Mouse (Mus musculus) olfactory bulb, adult 2 months (tissue): ENCODE data around the gene Hoxa6. TPM values are rescaled to one million over a fixed set of nuclear protein-coding genes. Genes with fewer than 3 reads are reported as not detected.

ENCODE experiments used
- H3K27ac ChIP-seq: fragments of 200-500 bp; 2 replicates; pipeline ENCODE4 v1.5.1; 2012; ENCODE audit warnings: low read depth, low read length; ENCODE audit not compliant: insufficient read depth
- H3K4me1 ChIP-seq: fragments of 200-500 bp; 2 replicates; pipeline ENCODE4 v1.6.1; 2012; ENCODE audit warnings: low read length; ENCODE audit not compliant: control insufficient read depth, insufficient read depth
- H3K4me3 ChIP-seq: fragments of 200-500 bp; 2 replicates; pipeline ENCODE4 v1.5.1; 2012; ENCODE audit warnings: mild to moderate bottlenecking, low read depth, low read length, moderate library complexity; ENCODE audit not compliant: insufficient read depth
- CTCF ChIP-seq: fragments of 200-500 bp; IDR thresholded peaks from 2 replicates; pipeline ENCODE4 v1.5.1; 2012; ENCODE audit warnings: low read depth, mild to moderate bottlenecking, low read length, moderate library complexity; ENCODE audit not compliant: insufficient read depth
- POLR2A ChIP-seq: fragments of 200-500 bp; IDR thresholded peaks from 2 replicates; pipeline ENCODE4 v1.6.1; 2012; ENCODE audit warnings: mild to moderate bottlenecking, low read depth, low read length, moderate library complexity; ENCODE audit not compliant: insufficient read depth
- WGBS: fragments of 180-500 bp; shearing (Covaris S2); methylation state at CpG from one replicate; pipeline ENCODE4 v1.1.7; 2018; 5-methylcytosine and 5-hydroxymethylcytosine counted together
- polyA plus RNA-seq: library from polyadenylated mRNA; stranded (reverse); fragments of >200 nt; gene quantifications from 2 replicates; pipeline ENCODE4 v1.2.4, GENCODE M21; 2012; ENCODE audit warnings: low replicate concordance; ENCODE audit not compliant: missing spikeins, insufficient read depth, insufficient read length

Hoxa6 gene
- polyA plus RNA-seq, 1 experiment: not detected

- Histone ChIP-seq H3K4me1 (no peaks in the 10 kb centered on the region; the same call in 1 of the 2 replicates), H3K4me3 (no peak overlapping the region), H3K27ac (no peak overlapping the region)
- 4% methylated on average over 10 of the region's 10 CpGs for WGBS
- no peak for TF ChIP-seq CTCF
- no peak for TF ChIP-seq POLR2A
Observed at GRCm38 (mm10) chr6:52194690-52195089, 13.8 kb downstream of the Hoxa6 start.

- Histone ChIP-seq H3K4me1 (no peaks in the 10 kb centered on the region; the same call in 1 of the 2 replicates), H3K4me3 (peak overlapping the region; percentile 4; the same call in 1 of the 2 replicates), H3K27ac (no peak overlapping the region)
- WGBS: 2% methylated on average over 44 of the region's 55 CpGs
- TF ChIP-seq CTCF: no peak
- no peak for TF ChIP-seq POLR2A
Observed at GRCm38 (mm10) chr6:52191860-52192550, 16.5 kb downstream of the Hoxa6 start.

- 1% methylated on average over 93 of the region's 102 CpGs for WGBS
- no peak for TF ChIP-seq CTCF
- no peak for TF ChIP-seq POLR2A
- H3K4me1 ChIP-seq: no peaks in the 10 kb centered on the region; the same call in 1 of the 2 replicates
- H3K27ac ChIP-seq: no peak within 1 kb of the TSS
- H3K4me3 ChIP-seq: peak within 1 kb of the TSS; percentile 4; the same call in 1 of the 2 replicates
Observed at GRCm38 (mm10) chr6:52190906-52191810, 17.4 kb downstream of the Hoxa6 start, which contains the start of gene Hoxa4. Gene Hoxa4, minus strand, starts transcription at chr6:52191753.

GRCm38 (mm10) chr6:52190410-52190809, 18.1 kb downstream of the Hoxa6 start:
- H3K4me3 ChIP-seq: no peak overlapping the region
- TF ChIP-seq CTCF (no peak), POLR2A (no peak)
- WGBS: 2% methylated on average over 23 of the region's 23 CpGs
- no peaks in the 10 kb centered on the region; the same call in 1 of the 2 replicates for H3K4me1 ChIP-seq
- H3K27ac ChIP-seq: no peak overlapping the region

GRCm38 (mm10) chr6:52189909-52190308, 18.6 kb downstream of the Hoxa6 start:
- Histone ChIP-seq H3K4me3 (no peak overlapping the region), H3K27ac (no peak overlapping the region), H3K4me1 (no peaks in the 10 kb centered on the region; the same call in 1 of the 2 replicates)
- WGBS: 2% methylated on average over 8 of the region's 8 CpGs
- TF ChIP-seq POLR2A (no peak), CTCF (no peak)

GRCm38 (mm10) chr6:52189172-52189591, 19.3 kb downstream of the Hoxa6 start:
- Histone ChIP-seq H3K4me1 (no peaks in the 10 kb centered on the region; the same call in 1 of the 2 replicates), H3K4me3 (no peak overlapping the region), H3K27ac (no peak overlapping the region)
- 13% methylated on average over 5 of the region's 5 CpGs for WGBS
- no peak for TF ChIP-seq CTCF

- Histone ChIP-seq H3K4me1 (no peaks in the 10 kb centered on the region), H3K4me3 (no peak overlapping the region), H3K27ac (no peak overlapping the region)
- TF ChIP-seq POLR2A: no peak
- TF ChIP-seq CTCF: no peak
- 8% methylated on average over 1 of the region's 1 CpGs for WGBS
Observed at GRCm38 (mm10) chr6:52186500-52186899, 22.0 kb downstream of the Hoxa6 start.

- Histone ChIP-seq H3K4me1 (no peaks in the 10 kb centered on the region), H3K4me3 (no peak overlapping the region), H3K27ac (no peak overlapping the region)
- 7% methylated on average over 3 of the region's 3 CpGs for WGBS
- TF ChIP-seq CTCF (no peak), POLR2A (no peak)
Observed at GRCm38 (mm10) chr6:52185834-52186233, 22.7 kb downstream of the Hoxa6 start.

GRCm38 (mm10) chr6:52185222-52185621, 23.3 kb downstream of the Hoxa6 start:
- Histone ChIP-seq H3K4me3 (no peak overlapping the region), H3K27ac (no peak overlapping the region), H3K4me1 (no peaks in the 10 kb centered on the region)
- 3% methylated on average over 19 of the region's 19 CpGs for WGBS
- TF ChIP-seq POLR2A: no peak
- TF ChIP-seq CTCF: no peak
